8 mouse cellular contexts compared by ENCODE assay signal in the genomic region with DNA sequence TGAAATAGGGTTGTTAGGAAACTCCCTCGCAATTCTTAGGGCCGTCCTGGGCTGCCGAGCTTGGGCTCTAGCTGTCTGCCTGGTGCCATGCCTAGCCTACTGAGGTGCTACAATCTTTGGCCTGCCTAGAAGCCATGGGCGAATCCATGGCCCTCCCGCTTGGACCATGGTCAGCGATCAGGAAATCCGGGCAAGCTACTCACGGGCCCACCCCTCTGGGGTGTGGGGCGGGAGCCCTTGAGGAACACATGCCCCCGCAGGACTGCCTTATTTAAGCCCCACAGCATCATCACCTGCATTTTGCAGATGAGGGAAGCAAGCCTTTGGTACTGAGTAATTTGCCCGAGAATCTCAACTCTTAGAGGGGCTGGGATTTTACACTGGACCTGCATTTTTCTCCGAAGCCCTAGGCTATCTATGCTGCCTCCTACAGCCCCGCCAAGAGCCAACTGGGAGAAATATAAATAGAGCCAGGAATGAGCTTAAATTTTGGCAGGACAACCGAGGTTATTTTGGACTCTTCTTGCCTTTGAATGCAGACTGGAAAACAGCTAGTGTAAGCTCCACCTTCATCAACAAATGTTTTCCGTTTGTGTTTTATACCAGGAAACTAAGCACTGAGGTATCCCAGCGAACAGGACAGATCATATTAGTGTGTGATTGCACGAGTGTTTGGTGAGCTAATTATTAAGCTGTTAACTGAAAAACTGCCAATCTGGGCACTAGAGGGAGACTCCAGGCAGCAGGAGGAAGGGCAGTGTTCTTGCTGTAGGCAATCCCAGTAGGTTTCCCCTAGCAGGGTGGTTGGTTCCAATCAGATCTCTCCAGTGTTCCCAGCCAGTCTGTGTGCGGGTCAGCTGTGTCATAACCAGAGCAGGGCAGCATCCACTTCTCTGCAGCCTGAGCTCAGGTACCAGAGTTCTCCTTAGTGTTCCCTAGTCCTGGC.
DNase-seq lines count a peak whose midpoint lies in the region; ATAC-seq lines count a peak whose summit lies in the region.

No protein-coding gene starts in this region.

- peak overlapping the region; percentile 96 for H3K27ac ChIP-seq in hindbrain, embryonic 14.5 days

- H3K4me1 ChIP-seq in hindbrain, embryonic 14.5 days (replicated peaks; ENCODE audit: control insufficient read depth, insufficient read depth, low read length): peaks cover 5% of the 10 kb centered on the region; the same call in 1 of the 2 replicates

- peak overlapping the region; percentile 83 for H3K9ac ChIP-seq in hindbrain, embryonic 14.5 days

- ATAC-seq in hindbrain, embryonic 14.5 days (ENCODE audit: low FRiP score): peak; percentile 65

- peak overlapping the region; percentile 51 for H3K4me3 ChIP-seq in hindbrain, embryonic 14.5 days (replicated peaks; ENCODE audit: low read length)

- WGBS in hindbrain, embryonic 14.5 days: 2% methylated on average over 18 of the region's 18 CpGs

- peak; percentile 89 for DNase-seq in NIH3T3 (ENCODE audit: low read depth)
- DNase-seq in cerebellum, adult 9-11 months: peak; percentile 87
- peak; percentile 62 to 84 for DNase-seq in frontal cortex, postnatal 36 days (ENCODE audit: low spot score in 2 of 2)
- peak; percentile 73 for DNase-seq in hindbrain, embryonic 14.5 days (ENCODE audit: low spot score)
- peak; percentile 56 to 59 for DNase-seq in layer of hippocampus, postnatal 36 days
- peak; percentile 85 for DNase-seq in lung, postnatal 25 days (ENCODE audit: low spot score)
- DNase-seq in retina, postnatal 1 day: peak; percentile 91
- no peak for DNase-seq in natural killer cell, adult 2 months (ENCODE audit: low spot score in 2 of 2)

- peak overlapping the region; percentile 75 for H3K4me2 ChIP-seq in hindbrain, embryonic 14.5 days (replicated peaks)

- no peaks in the 10 kb centered on the region for H3K27me3 ChIP-seq in hindbrain, embryonic 14.5 days (ENCODE audit: control insufficient read depth, insufficient read depth, low read length)

- H3K9me3 ChIP-seq in hindbrain, embryonic 14.5 days (ENCODE audit: control insufficient read depth, low read length): no peaks in the 10 kb centered on the region

- no peaks in the 10 kb centered on the region for H3K36me3 ChIP-seq in hindbrain, embryonic 14.5 days (replicated peaks; ENCODE audit: control insufficient read depth, insufficient read depth)

Comparison
In these comparisons a context has a peak if more than half of its experiments do, and no peak if none do; other contexts are left out.
1. DNase-seq: peak in NIH3T3 (single experiment), cerebellum, adult 9-11 months (single experiment), frontal cortex, postnatal 36 days (2 of 2), hindbrain, embryonic 14.5 days (single experiment), layer of hippocampus, postnatal 36 days (2 of 2), lung, postnatal 25 days (single experiment) and retina, postnatal 1 day (single experiment); none in natural killer cell, adult 2 months (0 of 2).